8 mouse cellular contexts compared by ENCODE assay signal in genomic region chr12:70112090-70112383, GRCm38 (mm10). TPM values are rescaled to one million over a fixed set of nuclear protein-coding genes. Genes with fewer than 3 reads are reported as not detected.
A peak's percentile ranks its signal among the peaks of the same experiment; 100 is the strongest.
DNase-seq lines count a peak whose midpoint lies in the region; ATAC-seq and TF ChIP-seq lines count a peak whose summit lies in the region.

No protein-coding gene starts in this region.

- H3K4me2 ChIP-seq in hindbrain, embryonic 11.5 days (replicated peaks; ENCODE audit: low read depth, low read length): peak overlapping the region; percentile 82
- H3K4me2 ChIP-seq in midbrain, embryonic 12.5 days (replicated peaks): peak overlapping the region; percentile 92

- peak overlapping the region; percentile 86 for H3K4me3 ChIP-seq in kidney, adult 2 months (ENCODE audit: insufficient read depth, low read depth, low read length)
- H3K4me3 ChIP-seq in bone marrow, adult 2 months (replicated peaks; ENCODE audit: control insufficient read depth, low read depth, low read length): peak overlapping the region; percentile 69
- H3K4me3 ChIP-seq in hindbrain, embryonic 11.5 days (ENCODE audit: low read depth, low read length): peak overlapping the region; percentile 76
- H3K4me3 ChIP-seq in midbrain, embryonic 12.5 days: peak overlapping the region; percentile 82

- no peaks in the 10 kb centered on the region for H3K36me3 ChIP-seq in kidney, adult 2 months (ENCODE audit: control insufficient read depth, insufficient read depth, low read length)
- H3K36me3 ChIP-seq in hindbrain, embryonic 11.5 days (ENCODE audit: control insufficient read depth, insufficient read depth, low read length): no peaks in the 10 kb centered on the region
- no peaks in the 10 kb centered on the region for H3K36me3 ChIP-seq in midbrain, embryonic 12.5 days

- peaks cover 8% of the 10 kb centered on the region; the same call in 1 of the 2 replicates for H3K4me1 ChIP-seq in kidney, adult 2 months (ENCODE audit: control insufficient read depth, insufficient read depth, low read length)
- peaks cover 4% of the 10 kb centered on the region for H3K4me1 ChIP-seq in bone marrow, adult 2 months (ENCODE audit: control insufficient read depth, insufficient read depth, low read length)
- H3K4me1 ChIP-seq in hindbrain, embryonic 11.5 days (replicated peaks; ENCODE audit: control insufficient read depth, insufficient read depth, low read length): no peaks in the 10 kb centered on the region; the same call in 1 of the 2 replicates
- peaks cover 35% of the 10 kb centered on the region for H3K4me1 ChIP-seq in midbrain, embryonic 12.5 days

- DNase-seq in kidney, adult 2 months: no peak
- DNase-seq in kidney, postnatal 36 days: no peak
- DNase-seq in hindbrain, embryonic 11.5 days (ENCODE audit: low spot score): no peak
- DNase-seq in ovary, postnatal 14 days (ENCODE audit: low spot score): no peak
- no peak for DNase-seq in testis, postnatal 10 days (ENCODE audit: low spot score)
- no peak for DNase-seq in urinary bladder, postnatal 4 days (ENCODE audit: low spot score in 2 of 2)

- peak overlapping the region; percentile 87 for H3K9ac ChIP-seq in hindbrain, embryonic 11.5 days (ENCODE audit: low read depth, low read length)
- H3K9ac ChIP-seq in midbrain, embryonic 12.5 days (replicated peaks): peak overlapping the region; percentile 88

- peak; percentile 0; the same call in 1 of the 2 replicates for ATAC-seq in hindbrain, embryonic 11.5 days (ENCODE audit: low FRiP score)
- no peak for ATAC-seq in midbrain, embryonic 12.5 days (ENCODE audit: low FRiP score, low read depth)

- no peaks in the 10 kb centered on the region for H3K27me3 ChIP-seq in kidney, adult 2 months (replicated peaks; ENCODE audit: control insufficient read depth, insufficient read depth, low read length)
- no peaks in the 10 kb centered on the region for H3K27me3 ChIP-seq in hindbrain, embryonic 11.5 days (ENCODE audit: control insufficient read depth, insufficient read depth, low read length)
- H3K27me3 ChIP-seq in midbrain, embryonic 12.5 days: peaks cover 41% of the 10 kb centered on the region

- no peak for TF ChIP-seq POLR2A in kidney, adult 2 months (IDR thresholded peaks at IDR 0.05; ENCODE audit: low read depth, low read length)
- no peak for TF ChIP-seq POLR2A in bone marrow, adult 2 months (IDR thresholded peaks at IDR 0.05; ENCODE audit: borderline replicate concordance, control insufficient read depth, low read depth, low read length)

- H3K9me3 ChIP-seq in hindbrain, embryonic 11.5 days (ENCODE audit: control insufficient read depth, low read length): no peaks in the 10 kb centered on the region
- H3K9me3 ChIP-seq in midbrain, embryonic 12.5 days: 0 out of 2 replicates have a peak, but pooled peaks cover 3% of the 10 kb centered on the region

- H3K27ac ChIP-seq in kidney, adult 2 months (ENCODE audit: insufficient read depth, low read depth, low read length): no peak overlapping the region
- H3K27ac ChIP-seq in bone marrow, adult 2 months (ENCODE audit: control insufficient read depth, insufficient read depth, low read depth, low read length, poor library complexity): peak overlapping the region; percentile 98
- H3K27ac ChIP-seq in hindbrain, embryonic 11.5 days (ENCODE audit: low read depth, low read length): peak overlapping the region; percentile 92; the same call in 1 of the 2 replicates
- H3K27ac ChIP-seq in midbrain, embryonic 12.5 days (replicated peaks): peak overlapping the region; percentile 86

- WGBS in kidney, adult 2 months: 7% methylated on average over 16 of the region's 16 CpGs
- 5% methylated on average over 16 of the region's 16 CpGs for WGBS in bone marrow, adult 2 months
- 7% methylated on average over 15 of the region's 16 CpGs for WGBS in hindbrain, embryonic 11.5 days
- 4% methylated on average over 13 of the region's 16 CpGs for WGBS in midbrain, embryonic 12.5 days

- no peak for TF ChIP-seq CTCF in kidney, adult 2 months (conservative IDR thresholded peaks at IDR 0.05; ENCODE audit: insufficient read depth, insufficient read length, low read depth, low read length)
- TF ChIP-seq CTCF in bone marrow, adult 2 months (IDR thresholded peaks at IDR 0.05; ENCODE audit: control insufficient read depth, insufficient read depth, low read length): no peak

RNA-seq across cellular contexts. Expression of gene Nin, which starts 1.5 kb away (rescaled TPM):
- 4.9 and 5.2 TPM in 2 replicates for polyA plus RNA-seq in kidney, adult 2 months (2012; rRNA removed)
- 19.3 and 28.5 TPM in 2 replicates for polyA plus RNA-seq in bone marrow, adult 2 months (2011; ENCODE audit: insufficient read depth, insufficient read length, low replicate concordance, missing spikeins)
- polyA plus RNA-seq in hindbrain, embryonic 11.5 days (2014; fragmentation: Nextera tagmentation; extraction: Ambion mirVana): 14.9 and 15.4 TPM in 2 replicates
- 16.5 and 17.2 TPM in 2 replicates for polyA plus RNA-seq in midbrain, embryonic 12.5 days (2016; fragmentation: Nextera tagmentation; extraction: Ambion mirVana)

RNA-seq across cellular contexts. Expression of gene Abhd12b, which starts 41.9 kb away (rescaled TPM):
- polyA plus RNA-seq in kidney, adult 2 months (2012; rRNA removed): not detected in 2 replicates
- 1.6 TPM in 1 of 2 replicates, not detected in the other for polyA plus RNA-seq in bone marrow, adult 2 months (2011; ENCODE audit: insufficient read depth, insufficient read length, low replicate concordance, missing spikeins)
- polyA plus RNA-seq in hindbrain, embryonic 11.5 days (2014; fragmentation: Nextera tagmentation; extraction: Ambion mirVana): not detected in 2 replicates
- polyA plus RNA-seq in midbrain, embryonic 12.5 days (2016; fragmentation: Nextera tagmentation; extraction: Ambion mirVana): 0.25 TPM in 1 of 2 replicates, not detected in the other
